Mouse (Mus musculus): Measurements from ENCODE around the gene Thada.

DNA sequence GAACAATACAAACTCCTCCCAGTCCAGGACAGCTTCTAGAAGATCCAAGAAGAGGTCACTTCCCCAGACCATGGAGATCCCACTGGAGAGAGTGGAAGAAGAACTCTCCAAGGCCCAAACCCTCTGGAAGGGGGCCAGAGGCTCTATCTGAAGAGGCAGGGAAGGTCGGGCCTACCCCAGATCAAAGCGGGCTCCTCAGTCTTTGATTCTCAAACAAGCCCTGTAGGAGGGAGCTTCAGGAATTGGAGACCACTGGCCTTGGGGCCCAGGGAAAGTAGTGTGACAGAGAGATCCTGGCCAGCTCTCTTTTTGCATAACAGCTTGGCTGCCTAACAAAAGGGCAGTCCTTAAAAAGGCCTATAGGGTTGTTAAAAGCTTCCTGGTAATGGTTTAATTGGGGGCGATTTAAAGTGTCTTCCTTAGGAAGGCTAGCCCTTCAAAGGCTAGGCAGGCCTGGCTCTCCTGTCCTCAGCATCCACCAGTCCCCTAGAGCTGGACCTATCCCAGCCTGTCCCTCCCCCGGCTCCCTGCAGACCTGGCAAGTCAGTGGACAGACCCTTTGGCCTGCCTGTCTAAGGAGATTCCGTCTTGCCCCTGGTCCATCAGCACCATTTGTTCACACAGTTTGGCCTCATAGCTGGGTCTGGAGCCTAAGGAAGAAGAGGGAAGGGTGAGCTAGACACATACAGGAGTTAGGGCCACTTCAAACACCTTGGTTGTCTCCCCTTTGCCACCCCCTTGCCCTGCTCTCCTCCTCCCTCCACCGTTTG lies 313.6 kb downstream of the Thada start:
- TF ChIP-seq CTCF (IDR thresholded peaks at IDR 0.05; ENCODE audit: borderline replicate concordance, insufficient read depth, low read depth, low read length) (no peak), POLR2A (IDR thresholded peaks at IDR 0.05; ENCODE audit: borderline replicate concordance, insufficient read depth, low read length) (no peak)

Measured in cerebellum, adult 2 months (tissue).